Mouse (Mus musculus): ENCODE results near the gene Aox3. TPM values are rescaled to one million over a fixed set of nuclear protein-coding genes. Genes with fewer than 3 reads are reported as not detected.

Aox3 gene
- polyA plus RNA-seq, 1 experiment from 2014 or later, result 0.74 TPM

DNA sequence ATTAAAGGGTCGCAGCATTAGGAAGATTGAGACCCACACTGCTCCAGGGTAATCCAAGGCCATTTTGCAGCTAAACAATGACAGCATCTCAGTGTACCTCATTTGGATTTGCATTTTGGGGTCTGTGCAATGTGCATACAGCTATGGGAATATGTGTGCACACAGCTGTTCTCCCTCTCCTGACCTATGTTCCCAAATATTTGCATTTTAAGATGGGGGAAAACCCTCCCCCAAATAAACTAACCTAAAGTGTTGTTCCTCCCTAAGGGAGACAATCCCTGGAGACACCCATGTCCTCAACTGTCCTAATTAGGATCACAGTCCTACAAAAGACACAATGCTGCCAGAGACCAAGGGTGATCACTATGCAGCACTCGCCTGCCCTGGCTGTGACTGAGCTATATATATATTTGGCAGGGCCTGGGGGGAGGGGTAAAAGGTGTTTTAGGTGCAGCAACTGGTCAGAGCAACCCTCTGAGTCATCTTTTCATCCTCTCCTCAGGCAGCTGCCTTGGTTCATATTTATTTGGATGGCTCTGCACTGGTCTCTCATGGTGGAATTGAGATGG, 20.9 kb upstream of the Aox3 start:
- Histone ChIP-seq H3K4me2 (replicated peaks; ENCODE audit: low read depth, low read length) (no peak overlapping the region), H3K4me3 (ENCODE audit: low read depth, low read length) (no peak overlapping the region), H3K9ac (replicated peaks; ENCODE audit: low read depth, low read length) (no peak overlapping the region), H3K9me3 (ENCODE audit: control insufficient read depth, low read depth, low read length) (no peaks in the 10 kb centered on the region), H3K36me3 (ENCODE audit: control insufficient read depth, insufficient read depth, low read length) (no peaks in the 10 kb centered on the region), H3K27ac (ENCODE audit: low read length) (no peak overlapping the region), H3K4me1 (ENCODE audit: control insufficient read depth, insufficient read depth, low read length) (no peaks in the 10 kb centered on the region), H3K27me3 (ENCODE audit: control insufficient read depth, insufficient read depth, low read length) (no peaks in the 10 kb centered on the region)
- WGBS, result 62% methylated on average over 2 of the region's 2 CpGs
- ATAC-seq (ENCODE audit: insufficient number of reproducible peaks, insufficient read depth, low FRiP score, low read depth), result no peak

DNA sequence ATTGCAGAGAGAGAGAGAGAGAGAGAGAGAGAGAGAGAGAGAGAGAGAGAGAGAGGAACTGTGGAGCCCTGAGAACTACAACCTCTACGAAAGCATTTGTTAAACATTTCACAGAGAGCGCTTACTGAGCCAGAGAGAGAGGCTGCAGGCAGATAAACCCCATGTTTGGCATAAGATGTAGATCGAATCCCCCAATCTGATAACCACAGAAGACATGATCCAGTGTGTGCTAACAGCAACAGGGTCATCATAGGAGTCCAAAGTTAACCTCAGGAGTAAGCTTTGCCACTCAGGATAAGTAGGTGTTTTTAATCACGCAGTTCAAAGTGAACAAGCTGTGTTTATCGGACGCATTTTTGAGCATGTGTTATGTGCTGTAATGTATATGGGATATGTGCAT, 15.6 kb upstream of the Aox3 start:
- Histone ChIP-seq H3K4me2 (replicated peaks; ENCODE audit: low read depth, low read length) (no peak overlapping the region), H3K4me3 (ENCODE audit: low read depth, low read length) (no peak overlapping the region), H3K9me3 (ENCODE audit: control insufficient read depth, low read depth, low read length) (no peaks in the 10 kb centered on the region), H3K9ac (replicated peaks; ENCODE audit: low read depth, low read length) (no peak overlapping the region), H3K4me1 (ENCODE audit: control insufficient read depth, insufficient read depth, low read length) (no peaks in the 10 kb centered on the region), H3K27me3 (ENCODE audit: control insufficient read depth, insufficient read depth, low read length) (no peaks in the 10 kb centered on the region), H3K27ac (ENCODE audit: low read length) (no peak overlapping the region), H3K36me3 (ENCODE audit: control insufficient read depth, insufficient read depth, low read length) (no peaks in the 10 kb centered on the region)
- no peak for ATAC-seq (ENCODE audit: insufficient number of reproducible peaks, insufficient read depth, low FRiP score, low read depth)
- 87% methylated on average over 6 of the region's 6 CpGs for WGBS

DNA sequence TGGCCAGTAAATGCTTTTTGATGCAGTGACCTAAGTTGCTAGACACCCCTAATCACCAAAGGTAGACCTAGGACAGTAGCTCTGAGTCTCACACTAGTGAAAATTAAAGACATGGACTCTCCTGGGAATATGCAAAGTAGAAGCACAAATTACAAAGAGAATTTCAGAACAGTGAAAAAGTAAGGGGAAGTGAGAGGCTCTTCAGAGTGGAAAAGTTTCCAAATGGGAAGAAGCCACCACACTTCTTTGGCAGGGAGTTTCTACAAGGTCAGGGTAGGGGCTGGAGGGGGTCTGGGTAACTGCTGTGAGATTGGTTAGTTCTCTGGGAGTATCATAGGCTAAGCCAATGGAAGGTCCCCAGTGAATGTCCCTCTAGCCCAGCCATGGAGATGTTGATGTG, 13.8 kb upstream of the Aox3 start:
- no peak overlapping the region for H3K4me3 ChIP-seq (ENCODE audit: low read depth, low read length)
- H3K36me3 ChIP-seq (ENCODE audit: control insufficient read depth, insufficient read depth, low read length), result no peaks in the 10 kb centered on the region
- no peaks in the 10 kb centered on the region for H3K4me1 ChIP-seq (ENCODE audit: control insufficient read depth, insufficient read depth, low read length)
- H3K4me2 ChIP-seq (replicated peaks; ENCODE audit: low read depth, low read length), result no peak overlapping the region
- ATAC-seq (ENCODE audit: insufficient number of reproducible peaks, insufficient read depth, low FRiP score, low read depth), result no peak
- H3K27me3 ChIP-seq (ENCODE audit: control insufficient read depth, insufficient read depth, low read length), result no peaks in the 10 kb centered on the region
- no peak overlapping the region for H3K27ac ChIP-seq (ENCODE audit: low read length)
- no peak overlapping the region for H3K9ac ChIP-seq (replicated peaks; ENCODE audit: low read depth, low read length)
- no peaks in the 10 kb centered on the region for H3K9me3 ChIP-seq (ENCODE audit: control insufficient read depth, low read depth, low read length)

DNA sequence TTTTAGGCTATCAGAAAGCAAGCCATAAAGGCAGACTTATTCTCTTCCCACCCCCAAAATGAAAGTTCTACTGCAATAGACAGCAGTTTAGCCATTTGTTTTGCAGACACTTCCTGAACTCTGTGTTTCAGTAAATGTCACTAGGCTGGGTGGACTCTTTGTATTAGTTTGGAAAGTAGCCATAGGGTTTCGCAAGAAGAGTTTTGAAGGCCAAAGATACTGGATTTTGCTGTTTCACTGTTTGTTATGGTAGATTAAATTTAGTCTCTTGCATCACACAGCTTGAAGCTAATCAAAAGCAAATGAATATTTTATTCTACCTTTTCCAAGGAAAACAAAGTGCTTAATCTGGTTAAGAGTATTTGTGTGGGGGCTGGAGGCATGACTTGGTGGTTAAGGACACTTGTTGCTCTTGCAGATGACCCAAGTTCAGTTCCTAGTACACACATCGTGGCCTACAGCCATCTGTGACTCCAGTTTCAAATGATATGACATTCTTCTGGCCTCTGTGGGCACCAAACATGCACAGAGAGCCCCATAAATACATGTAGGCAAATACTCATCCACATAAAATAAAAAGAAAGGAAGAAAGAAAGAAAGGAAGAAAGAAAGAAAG, 11.3 kb upstream of the Aox3 start:
- no peak overlapping the region for H3K27ac ChIP-seq (ENCODE audit: low read length)
- ATAC-seq (ENCODE audit: insufficient number of reproducible peaks, insufficient read depth, low FRiP score, low read depth), result no peak
- H3K9me3 ChIP-seq (ENCODE audit: control insufficient read depth, low read depth, low read length), result no peaks in the 10 kb centered on the region
- no peak overlapping the region for H3K4me2 ChIP-seq (replicated peaks; ENCODE audit: low read depth, low read length)
- H3K4me1 ChIP-seq (ENCODE audit: control insufficient read depth, insufficient read depth, low read length), result no peaks in the 10 kb centered on the region
- no peaks in the 10 kb centered on the region for H3K27me3 ChIP-seq (ENCODE audit: control insufficient read depth, insufficient read depth, low read length)
- 73% methylated on average over 2 of the region's 2 CpGs for WGBS
- no peak overlapping the region for H3K4me3 ChIP-seq (ENCODE audit: low read depth, low read length)
- no peak overlapping the region for H3K9ac ChIP-seq (replicated peaks; ENCODE audit: low read depth, low read length)
- H3K36me3 ChIP-seq (ENCODE audit: control insufficient read depth, insufficient read depth, low read length), result no peaks in the 10 kb centered on the region

DNA sequence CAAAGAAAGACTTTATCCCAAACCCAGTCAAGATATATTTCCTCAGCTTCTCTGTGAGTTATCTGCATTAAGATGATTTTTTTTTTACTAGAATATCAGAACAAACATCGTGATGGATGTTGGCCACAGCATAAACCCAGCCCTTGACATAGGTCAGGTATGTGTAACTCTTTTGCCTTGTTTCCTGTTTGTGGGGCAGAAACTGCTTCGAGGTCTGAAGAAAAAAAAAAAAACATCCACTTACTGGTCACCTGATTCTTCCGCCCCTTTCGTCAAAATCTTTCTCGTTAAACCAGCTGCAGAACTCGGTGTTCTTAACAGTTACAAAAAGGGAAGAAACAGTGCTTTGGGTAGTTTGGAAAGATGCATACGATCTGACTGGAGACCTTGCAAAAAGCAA, 10.4 kb upstream of the Aox3 start:
- 69% methylated on average over 7 of the region's 7 CpGs for whole genome bisulfite sequencing
- no peak for ATAC-seq (ENCODE audit: insufficient number of reproducible peaks, insufficient read depth, low FRiP score, low read depth)
- Histone ChIP-seq H3K4me1 (ENCODE audit: control insufficient read depth, insufficient read depth, low read length) (no peaks in the 10 kb centered on the region), H3K27me3 (ENCODE audit: control insufficient read depth, insufficient read depth, low read length) (no peaks in the 10 kb centered on the region), H3K4me2 (replicated peaks; ENCODE audit: low read depth, low read length) (no peak overlapping the region), H3K9ac (replicated peaks; ENCODE audit: low read depth, low read length) (no peak overlapping the region), H3K36me3 (ENCODE audit: control insufficient read depth, insufficient read depth, low read length) (no peaks in the 10 kb centered on the region), H3K9me3 (ENCODE audit: control insufficient read depth, low read depth, low read length) (no peaks in the 10 kb centered on the region), H3K4me3 (ENCODE audit: low read depth, low read length) (no peak overlapping the region), H3K27ac (ENCODE audit: low read length) (no peak overlapping the region)

DNA sequence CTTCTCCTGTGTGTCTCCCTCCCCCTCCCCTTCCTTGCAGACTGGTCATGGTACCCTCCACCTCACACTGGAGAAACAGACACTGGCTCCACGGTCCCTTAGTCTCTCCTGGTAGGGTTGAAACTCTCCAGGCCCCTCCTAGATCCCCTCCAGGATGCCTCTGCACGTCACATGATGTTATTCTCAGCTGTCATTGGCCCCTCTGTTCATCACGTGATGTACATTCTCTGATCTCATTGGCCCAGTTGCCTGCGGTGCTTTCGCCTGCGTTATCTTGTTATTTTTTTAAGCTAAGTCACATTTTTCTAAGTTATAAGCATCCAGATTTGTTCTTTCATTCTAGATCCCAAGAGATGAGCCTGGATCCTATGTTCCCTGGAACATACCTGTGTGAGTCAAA, 7.2 kb upstream of the Aox3 start:
- ATAC-seq (ENCODE audit: insufficient number of reproducible peaks, insufficient read depth, low FRiP score, low read depth), result no peak
- Histone ChIP-seq H3K27me3 (ENCODE audit: control insufficient read depth, insufficient read depth, low read length) (no peaks in the 10 kb centered on the region), H3K27ac (ENCODE audit: low read length) (no peak overlapping the region), H3K36me3 (ENCODE audit: control insufficient read depth, insufficient read depth, low read length) (no peaks in the 10 kb centered on the region), H3K4me1 (ENCODE audit: control insufficient read depth, insufficient read depth, low read length) (no peaks in the 10 kb centered on the region), H3K4me2 (replicated peaks; ENCODE audit: low read depth, low read length) (no peak overlapping the region), H3K4me3 (ENCODE audit: low read depth, low read length) (no peak overlapping the region), H3K9ac (replicated peaks; ENCODE audit: low read depth, low read length) (no peak overlapping the region), H3K9me3 (ENCODE audit: control insufficient read depth, low read depth, low read length) (no peaks in the 10 kb centered on the region)
- WGBS, result 88% methylated on average over 6 of the region's 6 CpGs

DNA sequence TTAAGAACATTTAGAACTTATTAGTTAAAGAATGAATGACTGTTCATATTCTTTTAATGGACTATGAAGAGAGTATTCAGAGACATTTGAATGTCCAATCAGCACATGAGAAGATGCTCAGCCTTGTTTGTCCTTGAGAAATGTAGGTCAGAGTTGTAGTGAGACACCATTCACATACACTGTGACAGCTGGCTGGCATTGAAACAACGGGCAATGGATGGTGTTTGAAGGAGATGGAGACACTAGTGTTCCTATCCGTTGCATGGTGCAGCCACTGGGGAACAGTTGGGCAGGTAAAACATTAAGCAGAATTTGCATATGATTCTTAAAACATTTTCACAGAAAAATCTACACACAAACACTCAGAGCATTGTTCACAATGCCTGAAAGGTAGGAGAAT, 5.9 kb upstream of the Aox3 start:
- no peaks in the 10 kb centered on the region for H3K9me3 ChIP-seq (ENCODE audit: control insufficient read depth, low read depth, low read length)
- WGBS, result 78% methylated on average over 2 of the region's 2 CpGs
- no peak overlapping the region for H3K4me3 ChIP-seq (ENCODE audit: low read depth, low read length)
- H3K4me1 ChIP-seq (ENCODE audit: control insufficient read depth, insufficient read depth, low read length), result no peaks in the 10 kb centered on the region
- H3K36me3 ChIP-seq (ENCODE audit: control insufficient read depth, insufficient read depth, low read length), result no peaks in the 10 kb centered on the region
- no peak overlapping the region for H3K9ac ChIP-seq (replicated peaks; ENCODE audit: low read depth, low read length)
- H3K27me3 ChIP-seq (ENCODE audit: control insufficient read depth, insufficient read depth, low read length), result no peaks in the 10 kb centered on the region
- no peak for ATAC-seq (ENCODE audit: insufficient number of reproducible peaks, insufficient read depth, low FRiP score, low read depth)
- no peak overlapping the region for H3K27ac ChIP-seq (ENCODE audit: low read length)
- no peak overlapping the region for H3K4me2 ChIP-seq (replicated peaks; ENCODE audit: low read depth, low read length)

DNA sequence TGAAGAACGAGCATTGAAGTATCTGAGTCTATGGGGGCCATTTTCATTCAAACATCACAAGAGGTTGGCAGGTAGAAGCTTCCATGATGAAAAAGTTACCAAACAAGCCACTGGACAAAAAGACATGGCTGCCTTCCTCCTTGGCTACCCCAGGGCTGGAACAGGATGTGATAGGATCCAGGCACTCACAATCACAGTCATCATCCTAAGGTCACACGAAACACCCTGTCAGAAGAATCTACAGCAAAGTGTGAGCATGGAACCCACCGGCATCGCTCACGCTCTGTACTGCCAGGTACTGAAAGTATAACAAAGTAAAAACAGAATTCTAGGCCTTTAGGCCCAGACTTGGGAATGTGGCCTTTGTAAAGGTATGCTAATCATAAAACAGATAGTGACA, 2.7 kb upstream of the Aox3 start:
- 94% methylated on average over 5 of the region's 5 CpGs for WGBS
- Histone ChIP-seq H3K9me3 (ENCODE audit: control insufficient read depth, low read depth, low read length) (no peaks in the 10 kb centered on the region), H3K4me2 (replicated peaks; ENCODE audit: low read depth, low read length) (no peak overlapping the region), H3K4me1 (ENCODE audit: control insufficient read depth, insufficient read depth, low read length) (no peaks in the 10 kb centered on the region), H3K4me3 (ENCODE audit: low read depth, low read length) (no peak overlapping the region), H3K27me3 (ENCODE audit: control insufficient read depth, insufficient read depth, low read length) (no peaks in the 10 kb centered on the region), H3K9ac (replicated peaks; ENCODE audit: low read depth, low read length) (no peak overlapping the region), H3K27ac (ENCODE audit: low read length) (no peak overlapping the region), H3K36me3 (ENCODE audit: control insufficient read depth, insufficient read depth, low read length) (no peaks in the 10 kb centered on the region)
- ATAC-seq (ENCODE audit: insufficient number of reproducible peaks, insufficient read depth, low FRiP score, low read depth), result no peak

DNA sequence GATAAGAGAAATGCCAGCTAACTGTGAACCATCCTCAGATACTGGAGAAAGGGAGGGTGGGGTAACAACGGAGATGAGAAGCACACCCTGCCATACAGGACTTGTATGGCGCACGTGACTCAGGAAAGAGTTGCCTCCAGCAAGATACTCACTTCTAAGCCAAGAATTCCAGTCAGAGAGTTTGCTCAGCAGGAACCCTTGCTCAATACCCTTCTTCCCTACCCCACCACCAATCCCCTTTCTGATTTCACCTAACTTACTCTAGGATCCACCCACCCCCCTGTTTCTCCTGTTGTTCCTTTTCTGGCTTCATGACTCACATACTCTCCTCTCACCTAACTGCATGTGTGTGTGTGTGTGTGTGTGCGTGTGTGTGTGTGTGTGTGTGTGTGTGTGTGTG, 1.6 kb upstream of the Aox3 start:
- H3K36me3 ChIP-seq (ENCODE audit: control insufficient read depth, insufficient read depth, low read length), result no peaks in the 10 kb centered on the region
- H3K9me3 ChIP-seq (ENCODE audit: control insufficient read depth, low read depth, low read length), result no peaks in the 10 kb centered on the region
- no peaks in the 10 kb centered on the region for H3K4me1 ChIP-seq (ENCODE audit: control insufficient read depth, insufficient read depth, low read length)
- no peak overlapping the region for H3K27ac ChIP-seq (ENCODE audit: low read length)
- no peak overlapping the region for H3K4me3 ChIP-seq (ENCODE audit: low read depth, low read length)
- 79% methylated on average over 4 of the region's 4 CpGs for WGBS
- no peak overlapping the region for H3K4me2 ChIP-seq (replicated peaks; ENCODE audit: low read depth, low read length)
- no peak for ATAC-seq (ENCODE audit: insufficient number of reproducible peaks, insufficient read depth, low FRiP score, low read depth)
- no peaks in the 10 kb centered on the region for H3K27me3 ChIP-seq (ENCODE audit: control insufficient read depth, insufficient read depth, low read length)
- no peak overlapping the region for H3K9ac ChIP-seq (replicated peaks; ENCODE audit: low read depth, low read length)
